Mouse (Mus musculus) large intestine, adult 2 months (tissue): ENCODE results near the gene Slc38a11. TPM values are rescaled to one million over a fixed set of nuclear protein-coding genes. Genes with fewer than 3 reads are reported as not detected.

ENCODE experiments used
- polyA plus RNA-seq: library from polyadenylated mRNA; depleted of rRNA; stranded (reverse); fragments of >200 nt; gene quantifications from 2 replicates; pipeline ENCODE4 v1.2.3, GENCODE M21; 2012; rRNA removed

Gene Slc38a11
- polyA plus RNA-seq, 1 experiment: 0.46 TPM

Other genes starting within 250 kb of the Slc38a11 start
- gene Cobll1, start 124.6 kb downstream of the Slc38a11 start, polyA plus RNA-seq: 5.7 and 6.9 TPM in 2 replicates
- 0.25 and 0.35 TPM in 2 replicates for gene Scn3a, start 203.6 kb upstream of the Slc38a11 start, polyA plus RNA-seq